Mouse (Mus musculus) gastrocnemius, postnatal 4 days (tissue): ENCODE results near the gene Dennd5b. TPM values are rescaled to one million over a fixed set of nuclear protein-coding genes. Genes with fewer than 3 reads are reported as not detected.

Experiments
- DNase-seq, 2 experiments: peaks; one replicate each; pipeline ENCODE4 v3.0.0; 2021 to 2022; ENCODE audit warnings: low spot score in 2 of 2, mixed read lengths in 2 of 2
- total RNA-seq, 2 experiments: library from RNA; stranded (reverse); gene quantifications; 2 replicates each; pipeline ENCODE4 v1.2.3; 2021

The Dennd5b gene
- total RNA-seq, 2 experiments from 2014 or later: 16.9 to 21.1 TPM

- no peak for DNase-seq
Observed at GRCm38 (mm10) chr6:149103451-149103850, 2.0 kb upstream of the Dennd5b start.

DNA sequence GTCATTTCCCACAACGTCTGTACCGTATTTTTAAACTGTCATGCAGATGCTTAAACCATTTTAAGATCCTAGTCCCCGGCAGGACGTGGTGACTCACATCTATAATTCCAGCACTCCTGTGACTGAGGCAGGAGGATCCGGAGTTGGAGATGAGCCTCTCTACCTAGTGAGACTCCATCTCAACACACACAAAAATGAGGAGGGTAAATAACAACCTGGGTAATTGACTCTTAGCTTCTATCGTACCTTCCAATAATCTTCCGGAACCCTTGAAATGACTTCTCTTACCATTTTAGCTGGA is 413 bp upstream of the Dennd5b start:
- DNase-seq: no peak

- DNase-seq: peak; percentile 21 to 56
Observed at GRCm38 (mm10) chr6:149100174-149101075, 1.1 kb downstream of the Dennd5b start.

DNA sequence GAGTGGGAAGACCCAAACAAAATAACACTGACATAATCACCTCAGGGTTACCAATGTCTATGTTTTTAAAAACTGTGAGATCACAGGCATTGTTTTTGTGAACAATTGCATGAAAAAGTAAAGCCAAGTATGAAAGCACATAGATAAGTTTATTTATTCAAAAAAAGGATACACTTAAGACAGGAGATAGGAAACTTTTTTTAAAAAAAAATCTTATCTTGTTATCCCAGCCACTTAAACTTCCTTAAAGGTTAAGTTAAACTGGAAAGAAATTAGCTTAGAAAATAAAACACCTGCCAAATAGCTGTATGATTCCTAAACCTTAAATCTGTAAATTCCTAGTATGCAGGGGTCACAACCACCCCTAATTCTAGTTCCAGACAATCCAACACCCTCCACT is 2.5 kb downstream of the Dennd5b start:
- DNase-seq: no peak

- no peak for DNase-seq
Observed at GRCm38 (mm10) chr6:149097276-149097675, 4.2 kb downstream of the Dennd5b start.

GRCm38 (mm10) chr6:149096233-149096632 is 5.2 kb downstream of the Dennd5b start:
- no peak for DNase-seq

DNA sequence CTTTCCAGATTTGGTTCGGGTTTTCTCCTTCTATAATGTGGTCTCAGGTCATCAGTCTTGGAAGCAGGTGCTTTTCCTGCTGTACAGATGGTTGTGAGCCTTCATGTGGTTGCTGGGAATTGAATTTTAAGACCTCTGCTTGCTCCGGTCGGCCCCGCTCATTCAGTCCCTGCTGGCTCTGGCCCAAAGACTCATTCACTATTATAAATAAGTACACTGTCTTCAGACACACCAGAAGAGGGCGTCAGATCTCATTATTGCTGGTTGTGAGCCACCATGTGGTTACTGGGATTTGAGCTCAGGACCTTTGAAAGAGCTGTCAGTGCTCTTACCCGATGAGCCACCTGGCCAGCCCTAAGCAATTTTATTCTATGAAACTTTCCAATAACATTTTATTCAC is 6.1 kb downstream of the Dennd5b start:
- no peak for DNase-seq

GRCm38 (mm10) chr6:149094555-149094954 is 6.9 kb downstream of the Dennd5b start:
- no peak for DNase-seq

- DNase-seq: no peak
Observed at GRCm38 (mm10) chr6:149093465-149093864, 8.0 kb downstream of the Dennd5b start.

DNA sequence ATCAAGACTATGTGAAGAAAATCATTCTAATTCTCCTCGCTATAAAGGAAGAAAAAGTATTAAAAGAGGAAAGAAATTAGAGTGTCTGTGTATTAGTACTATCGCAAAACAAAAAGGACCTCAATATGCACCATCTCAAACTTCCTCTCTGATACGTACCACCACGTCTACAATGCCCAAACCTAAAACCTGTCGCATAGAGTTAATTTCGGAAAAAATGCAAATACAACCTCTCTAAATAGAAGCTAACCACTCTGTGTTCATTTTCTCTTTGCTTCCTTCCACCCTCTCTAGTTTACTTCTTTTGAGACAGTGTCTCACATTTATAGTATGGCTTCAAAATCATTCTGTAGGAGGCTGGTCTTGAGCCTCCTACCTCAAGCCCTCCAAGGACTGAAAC is 9.1 kb downstream of the Dennd5b start:
- no peak for DNase-seq

- DNase-seq: no peak
Observed at GRCm38 (mm10) chr6:149077136-149077808, 24.2 kb downstream of the Dennd5b start.

DNA sequence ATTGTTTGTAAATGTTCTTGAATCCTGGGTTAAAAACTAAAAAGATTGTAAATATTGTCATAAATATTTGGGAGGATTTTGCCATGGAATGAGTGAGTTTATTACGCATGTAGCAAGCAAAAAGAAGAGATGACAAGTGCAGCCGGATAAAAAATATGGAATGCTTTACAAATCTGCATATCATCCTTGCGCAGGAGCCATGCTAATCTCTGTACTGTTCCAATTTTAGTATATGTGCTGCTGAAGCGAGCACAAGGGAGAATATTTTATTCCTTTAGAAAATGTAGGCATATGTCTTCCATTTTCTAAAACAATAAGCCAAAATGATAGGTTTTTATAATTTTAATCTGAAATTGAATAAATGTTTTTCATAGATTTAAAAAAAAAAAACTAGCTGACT is 27.6 kb downstream of the Dennd5b start:
- no peak for DNase-seq

DNA sequence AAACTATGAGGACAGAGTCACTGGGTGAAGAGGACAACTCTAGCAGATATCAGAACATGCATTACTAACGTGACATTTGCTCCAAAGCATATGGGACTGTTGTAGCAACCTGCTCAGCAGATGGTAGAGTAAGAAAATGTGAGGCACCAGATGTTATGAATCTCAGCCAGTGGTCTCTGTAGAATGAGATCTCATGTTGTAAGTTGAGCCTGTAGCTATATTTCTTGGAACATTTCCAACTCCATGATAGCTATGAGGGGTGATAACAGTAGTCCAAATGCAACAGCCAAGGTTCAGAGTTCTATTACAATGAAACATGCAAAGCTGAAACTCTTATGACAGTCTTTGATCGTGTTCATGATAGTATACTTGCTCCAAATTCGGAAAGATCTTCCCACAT is 28.6 kb downstream of the Dennd5b start:
- no peak for DNase-seq

- no peak for DNase-seq
Observed at GRCm38 (mm10) chr6:149070592-149071124, 30.8 kb downstream of the Dennd5b start.

- DNase-seq: no peak
Observed at GRCm38 (mm10) chr6:149063382-149063781, 38.1 kb downstream of the Dennd5b start.

DNA sequence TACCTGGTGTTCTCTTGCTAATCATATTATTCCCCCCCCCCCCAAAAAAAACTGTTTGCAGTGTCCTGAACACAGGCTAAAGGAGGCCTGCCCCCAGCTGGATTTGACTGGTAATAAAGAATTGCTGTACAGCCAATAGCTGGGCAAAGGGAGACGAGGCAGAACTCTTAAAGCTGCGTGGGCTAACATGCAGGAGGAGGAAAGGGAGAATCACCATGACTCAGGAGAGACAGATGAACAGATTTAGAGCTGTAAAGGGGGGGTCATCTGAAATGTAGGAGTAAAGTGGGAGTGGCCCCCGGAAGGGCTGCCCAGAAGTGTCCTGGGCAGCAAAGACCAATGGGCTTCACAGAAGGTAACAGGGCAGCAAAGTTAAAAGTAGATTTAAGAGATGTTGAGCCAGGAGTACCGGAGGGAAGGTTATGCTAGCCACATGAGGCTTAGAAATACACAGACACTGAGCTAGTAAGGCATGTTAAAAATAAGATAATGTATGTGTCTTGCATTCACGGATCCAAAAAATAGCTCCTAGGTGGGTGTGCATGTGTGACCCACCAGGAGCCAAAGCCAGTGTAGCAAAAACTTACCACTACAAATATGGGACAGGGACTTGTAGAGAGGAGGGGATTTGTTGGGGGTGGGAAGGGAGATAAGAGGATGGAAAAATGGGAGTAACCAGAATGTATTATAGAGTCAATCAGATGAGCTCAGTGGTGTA is 40.7 kb downstream of the Dennd5b start:
- DNase-seq: no peak

DNA sequence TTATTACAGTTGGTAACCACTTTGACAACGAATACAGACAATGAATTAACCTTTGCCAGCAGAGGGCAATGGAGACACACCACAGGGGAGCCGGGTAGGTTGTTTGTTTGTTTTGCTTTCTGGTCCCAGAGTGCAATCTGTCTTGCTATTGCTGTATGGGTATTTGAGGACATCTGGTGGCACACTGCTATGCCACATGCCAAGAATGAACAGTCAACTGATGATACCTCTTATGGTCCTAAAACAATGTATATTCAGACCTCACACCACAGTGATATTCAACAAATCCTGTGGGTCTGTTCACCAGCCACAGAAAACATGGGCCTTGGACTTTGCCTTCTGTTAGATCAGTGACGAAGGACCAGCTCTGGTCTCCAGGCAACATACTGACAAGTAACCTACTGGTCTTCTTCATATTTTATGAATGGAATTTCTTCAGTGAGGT is 43.5 kb downstream of the Dennd5b start:
- DNase-seq: no peak

GRCm38 (mm10) chr6:149054780-149055179 is 46.7 kb downstream of the Dennd5b start:
- no peak for DNase-seq

DNA sequence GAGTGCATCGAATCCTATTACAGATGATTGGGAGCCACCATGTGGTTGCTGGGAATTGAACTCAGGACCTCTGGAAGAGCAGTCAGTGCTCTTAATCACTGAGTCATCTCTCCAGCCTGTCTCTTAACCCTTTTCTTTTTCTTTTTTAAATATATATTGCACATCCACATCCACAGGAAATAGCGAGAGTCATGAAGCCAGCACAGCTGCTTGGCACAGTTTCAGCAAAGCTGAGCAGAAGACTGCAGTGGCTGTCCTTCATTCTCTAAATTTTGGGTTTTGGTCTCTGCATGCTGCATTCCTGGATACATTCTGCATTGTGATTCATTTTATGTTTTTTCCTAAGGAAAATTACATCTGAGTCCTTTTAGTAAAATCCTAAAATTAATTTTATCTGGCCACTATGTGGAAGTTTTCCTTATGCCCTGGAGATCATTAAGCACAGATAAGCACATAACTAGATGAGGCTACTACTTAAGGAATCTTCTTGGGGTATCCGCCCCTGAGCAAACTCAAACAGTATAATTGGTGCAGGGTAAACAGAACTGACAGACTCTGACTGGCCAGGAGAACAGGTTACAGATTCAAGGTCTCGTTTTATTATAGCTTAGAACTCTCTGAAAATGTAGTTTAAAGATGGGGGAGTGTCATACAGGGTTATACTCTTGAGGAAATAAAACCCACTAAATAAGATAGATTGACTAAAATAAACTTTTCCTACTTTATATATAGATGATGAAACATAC is 50.3 kb downstream of the Dennd5b start:
- DNase-seq: peak in 1 of 2 experiments; percentile 41

- DNase-seq: no peak
Observed at GRCm38 (mm10) chr6:149040099-149040498, 61.4 kb downstream of the Dennd5b start.

GRCm38 (mm10) chr6:149032198-149032597 is 69.3 kb downstream of the Dennd5b start:
- no peak for DNase-seq
